9 mouse cellular contexts compared by ENCODE assay signal in genomic region chr1:157101122-157101865, GRCm38 (mm10). TPM values are rescaled to one million over a fixed set of nuclear protein-coding genes. Genes with fewer than 3 reads are reported as not detected.
DNase-seq lines count a peak whose midpoint lies in the region; ATAC-seq and TF ChIP-seq lines count a peak whose summit lies in the region.
"Had no signal": no experiment of that assay in that cellular context is flagged by ENCODE, and none has a peak within 500 bp of the region (broad histone marks: within the 10 kb centered on the region; RNA-seq: fewer than 3 reads in every experiment).

No protein-coding gene starts in this region.

- DNase-seq in thymus, adult 2 months, result peak; percentile 44
- no peak for DNase-seq in thymus, adult 18-20 months
- DNase-seq in embryonic facial prominence, embryonic 14.5 days (ENCODE audit: low spot score), result peak; percentile 87
- peak; percentile 56 to 64 for DNase-seq in heart, postnatal 10 days
- DNase-seq in limb, embryonic 10.5 days (ENCODE audit: low spot score), result no peak
- peak; percentile 89 for DNase-seq in midbrain, embryonic 11.5 days (ENCODE audit: low spot score, missing footprints)
- peak; percentile 43 for DNase-seq in thymus, postnatal 25 days
- DNase-seq in spleen, postnatal 14 days (ENCODE audit: low spot score in 2 of 2), result no peak

- H3K4me1 ChIP-seq in thymus, adult 2 months (replicated peaks; ENCODE audit: control insufficient read depth, insufficient read depth, low read length), result peaks cover 9% of the 10 kb centered on the region
- H3K4me1 ChIP-seq in embryonic facial prominence, embryonic 14.5 days (ENCODE audit: control insufficient read depth, insufficient read depth, low read length), result peaks cover 9% of the 10 kb centered on the region
- peaks cover 9% of the 10 kb centered on the region for H3K4me1 ChIP-seq in limb, embryonic 10.5 days
- H3K4me1 ChIP-seq in midbrain, embryonic 11.5 days (ENCODE audit: control insufficient read depth, insufficient read depth, low read length), result peaks cover 7% of the 10 kb centered on the region

- H3K4me2 ChIP-seq in embryonic facial prominence, embryonic 14.5 days (ENCODE audit: low read depth, low read length), result peak overlapping the region; percentile 58
- H3K4me2 ChIP-seq in midbrain, embryonic 11.5 days, result peak overlapping the region; percentile 39

- H3K4me3 ChIP-seq in thymus, adult 2 months (ENCODE audit: control insufficient read depth, insufficient read depth, low read length), result no peak overlapping the region; the same call in 1 of the 2 replicates
- peak overlapping the region; percentile 30 for H3K4me3 ChIP-seq in embryonic facial prominence, embryonic 14.5 days (ENCODE audit: low read depth, low read length)
- H3K4me3 ChIP-seq in limb, embryonic 10.5 days, result peak overlapping the region; percentile 35
- H3K4me3 ChIP-seq in midbrain, embryonic 11.5 days (ENCODE audit: low read depth, low read length), result peak overlapping the region; percentile 9; the same call in 1 of the 2 replicates
- H3K4me3 ChIP-seq: erythroblast, embryonic 14.5 days had no signal

- ATAC-seq in embryonic facial prominence, embryonic 14.5 days (ENCODE audit: low read depth), result peak; percentile 90
- ATAC-seq in midbrain, embryonic 11.5 days (ENCODE audit: low FRiP score), result peak; percentile 93

- intact Hi-C loops in heart, postnatal 10 days (cut with DNase I), result no loop called here

- no peak for TF ChIP-seq POLR2A in thymus, adult 2 months (IDR thresholded peaks at IDR 0.05; ENCODE audit: control insufficient read depth, extremely low read depth, insufficient read depth, low read length, poor library complexity)

- peak overlapping the region; percentile 35 for H3K9ac ChIP-seq in embryonic facial prominence, embryonic 14.5 days (ENCODE audit: low read depth, low read length)
- H3K9ac ChIP-seq in midbrain, embryonic 11.5 days (ENCODE audit: low read length), result peak overlapping the region; percentile 28

- WGBS in thymus, adult 2 months, result 19% methylated on average over 19 of the region's 19 CpGs
- 14% methylated on average over 19 of the region's 19 CpGs for WGBS in embryonic facial prominence, embryonic 14.5 days
- 25% methylated on average over 19 of the region's 19 CpGs for WGBS in limb, embryonic 10.5 days
- 17% methylated on average over 19 of the region's 19 CpGs for WGBS in midbrain, embryonic 11.5 days

- no peak overlapping the region for H3K27ac ChIP-seq in thymus, adult 2 months (ENCODE audit: control insufficient read depth, insufficient read depth, low read length)
- peak overlapping the region; percentile 30; the same call in 1 of the 2 replicates for H3K27ac ChIP-seq in embryonic facial prominence, embryonic 14.5 days (replicated peaks; ENCODE audit: low read depth, low read length)
- H3K27ac ChIP-seq in limb, embryonic 10.5 days, result no peak overlapping the region; the same call in 1 of the 2 replicates
- peak overlapping the region; percentile 62 for H3K27ac ChIP-seq in midbrain, embryonic 11.5 days (ENCODE audit: low read depth, low read length)

- H3K27me3 ChIP-seq in thymus, adult 2 months (ENCODE audit: control insufficient read depth, insufficient read depth, low read length), result no peaks in the 10 kb centered on the region
- no peaks in the 10 kb centered on the region for H3K27me3 ChIP-seq in embryonic facial prominence, embryonic 14.5 days (replicated peaks; ENCODE audit: control insufficient read depth, insufficient read depth, low read length)
- no peaks in the 10 kb centered on the region for H3K27me3 ChIP-seq in limb, embryonic 10.5 days (ENCODE audit: low read depth, poor library complexity, severe bottlenecking)
- no peaks in the 10 kb centered on the region for H3K27me3 ChIP-seq in midbrain, embryonic 11.5 days (ENCODE audit: control insufficient read depth, insufficient read depth, low read length)

- no peak for TF ChIP-seq CTCF in thymus, adult 2 months (IDR thresholded peaks at IDR 0.05; ENCODE audit: borderline replicate concordance, control insufficient read depth, extremely low read depth, insufficient read depth, low read length, poor library complexity)

- H3K9me3 ChIP-seq in embryonic facial prominence, embryonic 14.5 days (ENCODE audit: control insufficient read depth, low read length), result no peaks in the 10 kb centered on the region
- H3K9me3 ChIP-seq in limb, embryonic 10.5 days (replicated peaks), result no peaks in the 10 kb centered on the region
- H3K9me3 ChIP-seq in midbrain, embryonic 11.5 days (ENCODE audit: control insufficient read depth, low read length), result no peaks in the 10 kb centered on the region

- H3K36me3 ChIP-seq in thymus, adult 2 months (ENCODE audit: control insufficient read depth, insufficient read depth, low read length), result no peaks in the 10 kb centered on the region
- H3K36me3 ChIP-seq in embryonic facial prominence, embryonic 14.5 days (ENCODE audit: control insufficient read depth, insufficient read depth, low read length), result no peaks in the 10 kb centered on the region
- H3K36me3 ChIP-seq in limb, embryonic 10.5 days, result no peaks in the 10 kb centered on the region
- H3K36me3 ChIP-seq in midbrain, embryonic 11.5 days (ENCODE audit: control insufficient read depth, insufficient read depth, low read length), result no peaks in the 10 kb centered on the region

RNA-seq across cellular contexts. Expression of gene Tex35, which starts 7.2 kb away (rescaled TPM):
- polyA plus RNA-seq in thymus, adult 2 months (2012; rRNA removed), result 0.31 TPM in 1 of 2 replicates, not detected in the other
- not detected in 2 replicates for polyA plus RNA-seq in embryonic facial prominence, embryonic 14.5 days (2014; fragmentation: Nextera tagmentation; extraction: Ambion mirVana)
- not detected for total RNA-seq in heart, postnatal 10 days (2021)
- polyA plus RNA-seq in limb, embryonic 10.5 days (2016; fragmentation: Nextera tagmentation; extraction: Ambion mirVana), result not detected in 2 replicates
- not detected in 2 replicates for polyA plus RNA-seq in midbrain, embryonic 11.5 days (2014; fragmentation: Nextera tagmentation; extraction: Ambion mirVana)
- polyA plus RNA-seq: erythroblast, embryonic 14.5 days had no signal

Comparison
In these comparisons a context has a peak if more than half of its experiments do, and no peak if none do; other contexts are left out.
1. DNase-seq: peak in thymus, adult 2 months (single experiment), embryonic facial prominence, embryonic 14.5 days (single experiment), heart, postnatal 10 days (2 of 2), midbrain, embryonic 11.5 days (single experiment) and thymus, postnatal 25 days (single experiment); none in thymus, adult 18-20 months (0 of 2), limb, embryonic 10.5 days (single experiment) and spleen, postnatal 14 days (0 of 2).
2. H3K27ac ChIP-seq: peak in embryonic facial prominence, embryonic 14.5 days (single experiment) and midbrain, embryonic 11.5 days (single experiment); none in thymus, adult 2 months (single experiment) and limb, embryonic 10.5 days (single experiment).